Mouse (Mus musculus): ENCODE results near the gene Alad.

DNA sequence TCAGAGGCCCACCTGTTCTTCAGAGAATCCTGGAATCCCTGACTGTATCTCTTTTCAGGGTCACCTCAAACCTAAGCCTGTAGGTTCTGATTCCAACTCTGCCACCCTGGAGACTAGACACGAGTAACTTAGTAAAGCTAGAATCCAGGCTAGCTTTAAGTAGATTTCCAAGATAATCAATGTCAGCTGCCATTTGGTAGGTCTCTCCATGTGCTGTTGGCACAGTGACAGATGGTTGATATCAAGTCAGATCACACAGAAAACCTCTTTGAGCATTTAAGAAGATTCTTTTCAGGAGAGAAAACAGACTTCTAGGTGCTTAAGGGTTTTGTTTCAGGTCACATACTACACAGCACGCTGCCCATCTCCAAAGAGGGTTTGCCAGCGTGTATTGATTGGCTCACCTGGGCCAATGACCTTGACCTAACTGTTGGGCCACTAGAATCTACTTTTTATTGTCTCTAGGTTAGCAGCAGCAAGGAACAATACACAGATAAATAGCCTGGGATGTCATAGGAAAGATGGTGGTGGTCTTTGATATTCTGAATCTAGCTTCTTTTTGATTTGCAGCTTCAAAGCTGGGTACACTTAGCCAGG, 16.2 kb downstream of the Alad start, which contains the start of gene Hdhd3:
- TF ChIP-seq POLR2A (IDR thresholded peaks at IDR 0.05; ENCODE audit: insufficient read depth, low read depth, low read length) = no peak
- TF ChIP-seq CTCF (IDR thresholded peaks at IDR 0.05; ENCODE audit: insufficient read depth, low read depth, low read length) = no peak

Measured in olfactory bulb, adult 2 months (tissue).